Mouse (Mus musculus): ENCODE results near the gene Ptgr1. TPM values are rescaled to one million over a fixed set of nuclear protein-coding genes. Genes with fewer than 3 reads are reported as not detected.

Gene Ptgr1
- polyA plus RNA-seq, 1 experiment from 2014 or later: 105 TPM

DNA sequence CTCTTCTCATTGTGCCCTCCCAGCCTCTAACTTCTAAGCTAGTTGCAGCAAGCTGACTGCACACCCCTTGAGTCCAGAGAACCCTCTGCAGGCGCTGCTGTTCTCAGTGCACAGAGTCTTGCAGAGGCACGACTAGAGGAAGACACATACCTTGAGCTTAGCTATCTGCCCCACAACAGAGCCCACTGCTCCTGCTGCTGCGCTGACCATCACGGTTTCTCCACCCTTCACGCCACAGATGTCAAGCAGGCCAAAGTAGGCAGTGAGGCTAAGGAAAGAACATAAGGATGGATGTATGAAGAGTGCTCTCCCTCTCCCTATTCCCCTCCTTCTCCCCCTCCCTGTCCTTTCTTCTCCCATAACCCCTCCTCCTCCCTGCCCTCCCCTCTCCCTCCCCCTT is 11.2 kb downstream of the Ptgr1 start:
- H3K4me2 ChIP-seq (ENCODE audit: low read depth, low read length): no peak overlapping the region
- no peaks in the 10 kb centered on the region for H3K4me1 ChIP-seq (ENCODE audit: control insufficient read depth, insufficient read depth, low read length)
- WGBS: 80% methylated on average over 5 of the region's 5 CpGs

DNA sequence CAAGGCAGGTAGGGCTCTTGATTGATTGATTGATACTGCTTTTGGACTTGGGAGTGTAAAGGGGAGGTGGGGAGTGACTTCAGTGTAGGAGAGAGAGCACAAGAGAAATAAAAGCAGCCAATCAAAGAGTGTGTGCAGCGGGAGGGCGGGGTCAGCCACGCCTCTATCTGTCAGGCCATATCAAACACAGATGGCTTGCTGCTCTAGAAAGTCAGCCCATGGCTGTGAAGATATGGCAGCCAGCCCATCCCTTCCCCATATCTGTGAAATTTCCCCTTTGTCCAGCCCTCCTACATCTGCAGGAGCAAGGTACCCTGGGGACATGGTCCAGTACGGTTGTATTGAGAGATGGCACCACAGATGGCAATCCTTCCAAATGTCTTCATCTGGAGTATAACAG is 16.2 kb downstream of the Ptgr1 start:
- H3K4me3 ChIP-seq (replicated peaks; ENCODE audit: low read length): no peak overlapping the region
- no peaks in the 10 kb centered on the region for H3K4me1 ChIP-seq (ENCODE audit: control insufficient read depth, insufficient read depth, low read length)
- ATAC-seq (ENCODE audit: insufficient read depth, low FRiP score): peak; percentile 37; the same call in 1 of the 2 replicates
- no peak overlapping the region for H3K9ac ChIP-seq (ENCODE audit: low read length)
- H3K27me3 ChIP-seq (ENCODE audit: control insufficient read depth, insufficient read depth, low read length): no peaks in the 10 kb centered on the region
- 85% methylated on average over 4 of the region's 4 CpGs for WGBS
- no peaks in the 10 kb centered on the region for H3K9me3 ChIP-seq (replicated peaks; ENCODE audit: control insufficient read depth, low read length)
- H3K36me3 ChIP-seq (ENCODE audit: control insufficient read depth, insufficient read depth, low read length): peaks cover 21% of the 10 kb centered on the region; the same call in 1 of the 2 replicates
- H3K4me2 ChIP-seq (ENCODE audit: low read depth, low read length): no peak overlapping the region
- H3K27ac ChIP-seq (ENCODE audit: low read length): no peak overlapping the region

More for the DNA sequence above, 11.2 kb downstream of the Ptgr1 start:
- Histone ChIP-seq H3K27me3 (ENCODE audit: control insufficient read depth, insufficient read depth, low read length) (no peaks in the 10 kb centered on the region), H3K27ac (ENCODE audit: low read length) (no peak overlapping the region), H3K9me3 (replicated peaks; ENCODE audit: control insufficient read depth, low read length) (no peaks in the 10 kb centered on the region), H3K36me3 (ENCODE audit: control insufficient read depth, insufficient read depth, low read length) (peaks cover 23% of the 10 kb centered on the region; the same call in 1 of the 2 replicates), H3K9ac (ENCODE audit: low read length) (no peak overlapping the region), H3K4me3 (replicated peaks; ENCODE audit: low read length) (no peak overlapping the region)
- no peak for ATAC-seq (ENCODE audit: insufficient read depth, low FRiP score)

DNA sequence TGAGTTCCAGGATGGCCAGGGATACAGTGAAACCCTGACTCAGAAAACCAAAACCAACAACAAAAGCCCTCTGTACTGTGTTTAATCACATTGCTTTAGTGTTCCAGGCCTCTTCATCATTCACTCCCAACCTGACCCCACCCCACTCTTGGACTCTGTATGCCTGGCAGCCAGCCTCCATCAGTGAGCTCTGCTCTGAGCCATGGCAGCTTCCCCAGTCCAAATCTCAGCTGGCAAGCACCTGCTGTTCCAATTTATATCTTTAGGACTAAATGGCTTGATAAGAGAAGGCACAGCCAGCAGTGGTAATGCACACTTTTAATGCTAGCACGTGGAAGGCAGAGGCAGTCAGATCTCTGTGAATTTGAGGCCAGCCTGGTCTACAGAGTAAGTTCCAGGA is 21.8 kb downstream of the Ptgr1 start:
- Histone ChIP-seq H3K4me1 (ENCODE audit: control insufficient read depth, insufficient read depth, low read length) (no peaks in the 10 kb centered on the region), H3K4me3 (replicated peaks; ENCODE audit: low read length) (no peak overlapping the region), H3K9ac (ENCODE audit: low read length) (no peak overlapping the region), H3K4me2 (ENCODE audit: low read depth, low read length) (no peak overlapping the region), H3K9me3 (replicated peaks; ENCODE audit: control insufficient read depth, low read length) (no peaks in the 10 kb centered on the region), H3K36me3 (ENCODE audit: control insufficient read depth, insufficient read depth, low read length) (no peaks in the 10 kb centered on the region), H3K27ac (ENCODE audit: low read length) (no peak overlapping the region), H3K27me3 (ENCODE audit: control insufficient read depth, insufficient read depth, low read length) (no peaks in the 10 kb centered on the region)
- ATAC-seq (ENCODE audit: insufficient read depth, low FRiP score): no peak
- 84% methylated on average over 1 of the region's 1 CpGs for WGBS

DNA sequence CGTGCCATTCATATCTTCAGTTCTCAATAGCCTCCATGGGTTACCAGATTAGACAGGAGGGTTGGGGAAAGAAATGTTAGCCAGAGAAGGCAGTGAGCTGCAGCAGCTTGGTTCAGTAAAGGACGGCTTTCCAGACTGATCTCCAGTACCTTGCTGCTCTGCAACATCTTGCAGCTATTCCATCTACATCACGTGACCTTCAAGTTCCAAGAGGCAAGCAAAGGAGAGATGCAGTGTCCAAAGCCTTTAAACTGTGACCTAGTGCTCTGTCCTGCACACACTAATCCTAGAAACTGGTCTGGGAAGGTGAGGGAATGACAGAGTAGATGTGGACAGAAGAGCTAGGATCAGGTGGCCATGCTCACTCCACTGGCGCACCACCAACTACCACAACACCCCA is 23.6 kb downstream of the Ptgr1 start:
- ATAC-seq (ENCODE audit: insufficient read depth, low FRiP score): no peak
- H3K4me1 ChIP-seq (ENCODE audit: control insufficient read depth, insufficient read depth, low read length): no peaks in the 10 kb centered on the region
- H3K4me2 ChIP-seq (ENCODE audit: low read depth, low read length): no peak overlapping the region
- no peaks in the 10 kb centered on the region for H3K9me3 ChIP-seq (replicated peaks; ENCODE audit: control insufficient read depth, low read length)
- H3K9ac ChIP-seq (ENCODE audit: low read length): no peak overlapping the region
- no peaks in the 10 kb centered on the region for H3K36me3 ChIP-seq (ENCODE audit: control insufficient read depth, insufficient read depth, low read length)
- H3K27ac ChIP-seq (ENCODE audit: low read length): no peak overlapping the region
- 88% methylated on average over 4 of the region's 4 CpGs for WGBS
- no peaks in the 10 kb centered on the region for H3K27me3 ChIP-seq (ENCODE audit: control insufficient read depth, insufficient read depth, low read length)
- H3K4me3 ChIP-seq (replicated peaks; ENCODE audit: low read length): no peak overlapping the region

DNA sequence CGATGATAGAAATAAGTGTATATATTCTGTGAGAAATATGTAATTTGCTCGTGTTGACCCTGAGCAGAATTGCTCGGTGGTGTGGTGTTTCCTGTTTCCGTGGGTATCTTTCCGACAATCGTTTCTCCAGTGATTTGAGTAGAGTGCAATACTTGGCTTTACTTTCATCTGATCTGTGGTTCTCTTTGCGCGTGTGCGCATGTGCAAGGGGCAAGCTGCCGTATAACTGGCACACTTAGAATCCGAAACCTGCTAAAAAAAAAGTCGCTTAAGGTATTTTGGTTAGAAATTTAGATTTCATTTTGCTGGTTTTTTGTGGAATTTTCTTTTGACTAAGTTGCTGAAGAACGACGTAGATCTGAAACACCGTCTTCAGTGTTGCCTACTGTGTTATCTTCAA is 25.2 kb downstream of the Ptgr1 start:
- H3K27ac ChIP-seq (ENCODE audit: low read length): no peak overlapping the region
- H3K4me3 ChIP-seq (replicated peaks; ENCODE audit: low read length): no peak overlapping the region
- H3K4me2 ChIP-seq (ENCODE audit: low read depth, low read length): no peak overlapping the region
- whole genome bisulfite sequencing: 91% methylated on average over 15 of the region's 15 CpGs
- H3K9me3 ChIP-seq (replicated peaks; ENCODE audit: control insufficient read depth, low read length): no peaks in the 10 kb centered on the region
- no peak for ATAC-seq (ENCODE audit: insufficient read depth, low FRiP score)
- no peaks in the 10 kb centered on the region for H3K27me3 ChIP-seq (ENCODE audit: control insufficient read depth, insufficient read depth, low read length)
- H3K9ac ChIP-seq (ENCODE audit: low read length): no peak overlapping the region
- H3K4me1 ChIP-seq (ENCODE audit: control insufficient read depth, insufficient read depth, low read length): no peaks in the 10 kb centered on the region
- no peaks in the 10 kb centered on the region for H3K36me3 ChIP-seq (ENCODE audit: control insufficient read depth, insufficient read depth, low read length)

DNA sequence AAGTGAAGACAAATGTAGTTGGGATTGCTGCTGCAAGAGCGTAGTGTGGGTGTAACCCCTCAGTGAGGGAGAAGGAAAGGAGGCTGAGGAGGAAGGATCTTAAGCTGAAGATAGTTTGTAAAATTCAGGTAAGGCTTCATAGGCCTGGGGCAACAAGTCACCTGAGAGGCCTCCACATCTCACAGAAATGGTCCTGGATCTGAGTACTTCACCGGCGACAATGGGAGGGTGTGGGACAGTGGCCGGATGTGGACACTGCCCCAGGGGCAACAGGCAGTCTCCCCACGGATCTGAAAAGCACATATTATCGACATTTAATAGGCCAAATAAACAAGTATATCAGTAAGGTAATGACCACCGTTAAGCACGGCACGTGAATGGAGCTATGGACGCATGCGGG is 34.3 kb downstream of the Ptgr1 start:
- H3K27me3 ChIP-seq (ENCODE audit: control insufficient read depth, insufficient read depth, low read length): no peaks in the 10 kb centered on the region
- H3K27ac ChIP-seq (ENCODE audit: low read length): no peak overlapping the region
- 89% methylated on average over 11 of the region's 11 CpGs for WGBS
- no peak overlapping the region for H3K9ac ChIP-seq (ENCODE audit: low read length)
- no peak overlapping the region for H3K4me3 ChIP-seq (replicated peaks; ENCODE audit: low read length)
- no peak for ATAC-seq (ENCODE audit: insufficient read depth, low FRiP score)
- no peaks in the 10 kb centered on the region for H3K36me3 ChIP-seq (ENCODE audit: control insufficient read depth, insufficient read depth, low read length)
- H3K4me2 ChIP-seq (ENCODE audit: low read depth, low read length): no peak overlapping the region
- H3K9me3 ChIP-seq (replicated peaks; ENCODE audit: control insufficient read depth, low read length): no peaks in the 10 kb centered on the region
- no peaks in the 10 kb centered on the region for H3K4me1 ChIP-seq (ENCODE audit: control insufficient read depth, insufficient read depth, low read length)

DNA sequence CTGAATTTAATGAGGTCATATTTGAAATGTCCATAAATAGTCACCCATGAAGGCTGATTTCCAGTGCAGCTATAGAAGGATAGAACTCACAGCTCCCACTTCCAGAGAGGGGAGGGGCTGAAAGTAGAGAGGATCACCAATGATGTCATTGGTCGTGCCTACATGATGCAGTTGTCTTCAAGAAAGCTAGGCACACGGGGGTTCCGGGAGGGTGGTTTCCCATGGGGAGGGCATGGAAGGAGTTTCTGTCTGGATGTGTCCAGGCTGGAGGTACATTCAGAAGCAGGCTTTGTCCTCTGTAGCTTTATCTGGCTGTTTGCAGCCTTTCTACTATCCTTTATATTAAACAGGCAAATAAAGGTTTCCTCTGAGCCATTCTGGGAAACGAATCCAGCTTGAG is 38.5 kb downstream of the Ptgr1 start:
- no peak overlapping the region for H3K27ac ChIP-seq (ENCODE audit: low read length)
- H3K9me3 ChIP-seq (replicated peaks; ENCODE audit: control insufficient read depth, low read length): no peaks in the 10 kb centered on the region
- WGBS: 79% methylated on average over 4 of the region's 4 CpGs
- H3K27me3 ChIP-seq (ENCODE audit: control insufficient read depth, insufficient read depth, low read length): no peaks in the 10 kb centered on the region
- H3K4me2 ChIP-seq (ENCODE audit: low read depth, low read length): no peak overlapping the region
- H3K36me3 ChIP-seq (ENCODE audit: control insufficient read depth, insufficient read depth, low read length): no peaks in the 10 kb centered on the region
- ATAC-seq (ENCODE audit: insufficient read depth, low FRiP score): no peak
- H3K9ac ChIP-seq (ENCODE audit: low read length): no peak overlapping the region
- no peak overlapping the region for H3K4me3 ChIP-seq (replicated peaks; ENCODE audit: low read length)
- H3K4me1 ChIP-seq (ENCODE audit: control insufficient read depth, insufficient read depth, low read length): no peaks in the 10 kb centered on the region; the same call in 1 of the 2 replicates

DNA sequence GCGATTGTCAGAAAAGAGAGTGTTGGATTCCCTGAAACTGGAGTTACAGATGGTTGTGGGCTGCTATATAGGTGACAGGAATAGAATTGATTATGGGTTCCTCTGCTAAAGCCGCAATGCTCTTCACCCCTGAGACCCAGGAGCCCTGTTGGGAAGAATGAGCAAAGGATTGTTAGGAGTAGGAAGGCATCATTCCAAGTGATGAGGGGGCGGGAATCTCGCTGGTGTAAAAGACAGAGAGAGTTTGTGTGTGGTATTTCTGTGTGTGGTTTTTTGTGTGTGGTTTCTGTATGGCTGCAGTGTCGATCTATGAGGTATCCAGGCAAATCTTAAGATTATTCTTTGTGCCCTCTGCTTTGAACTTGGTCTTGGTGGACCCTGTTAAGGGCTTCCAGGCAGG is 42.2 kb downstream of the Ptgr1 start:
- no peaks in the 10 kb centered on the region for H3K9me3 ChIP-seq (replicated peaks; ENCODE audit: control insufficient read depth, low read length)
- H3K36me3 ChIP-seq (ENCODE audit: control insufficient read depth, insufficient read depth, low read length): no peaks in the 10 kb centered on the region
- no peak overlapping the region for H3K9ac ChIP-seq (ENCODE audit: low read length)
- WGBS: 64% methylated on average over 5 of the region's 5 CpGs
- H3K27ac ChIP-seq (ENCODE audit: low read length): no peak overlapping the region
- H3K4me2 ChIP-seq (ENCODE audit: low read depth, low read length): no peak overlapping the region
- H3K4me1 ChIP-seq (ENCODE audit: control insufficient read depth, insufficient read depth, low read length): no peaks in the 10 kb centered on the region; the same call in 1 of the 2 replicates
- H3K27me3 ChIP-seq (ENCODE audit: control insufficient read depth, insufficient read depth, low read length): no peaks in the 10 kb centered on the region
- no peak overlapping the region for H3K4me3 ChIP-seq (replicated peaks; ENCODE audit: low read length)
- ATAC-seq (ENCODE audit: insufficient read depth, low FRiP score): no peak

DNA sequence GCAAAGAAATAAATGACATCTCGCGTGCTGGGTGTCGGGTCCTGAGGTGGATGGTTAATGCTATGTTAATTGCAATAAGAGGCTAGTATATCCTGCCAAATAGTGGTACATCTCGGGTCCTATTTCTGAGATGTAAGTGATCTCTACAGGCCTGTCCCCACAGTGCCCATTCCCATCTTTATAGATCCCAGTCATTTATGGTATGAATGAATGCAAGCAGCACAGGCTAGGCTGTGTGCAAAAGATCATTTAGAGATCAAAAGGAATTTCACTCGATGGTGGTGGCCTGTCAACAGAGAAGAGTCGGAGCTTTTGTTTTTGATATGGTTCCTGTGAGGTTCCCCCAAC is 42.7 kb downstream of the Ptgr1 start:
- Histone ChIP-seq H3K9ac (ENCODE audit: low read length) (peak overlapping the region; percentile 77), H3K27me3 (ENCODE audit: control insufficient read depth, insufficient read depth, low read length) (no peaks in the 10 kb centered on the region), H3K4me2 (ENCODE audit: low read depth, low read length) (peak overlapping the region; percentile 88), H3K4me1 (ENCODE audit: control insufficient read depth, insufficient read depth, low read length) (no peaks in the 10 kb centered on the region; the same call in 1 of the 2 replicates), H3K9me3 (replicated peaks; ENCODE audit: control insufficient read depth, low read length) (no peaks in the 10 kb centered on the region), H3K4me3 (replicated peaks; ENCODE audit: low read length) (peak overlapping the region; percentile 77), H3K27ac (ENCODE audit: low read length) (no peak overlapping the region), H3K36me3 (ENCODE audit: control insufficient read depth, insufficient read depth, low read length) (no peaks in the 10 kb centered on the region)
- no peak for ATAC-seq (ENCODE audit: insufficient read depth, low FRiP score)
- 14% methylated on average over 6 of the region's 6 CpGs for WGBS

All from stomach, embryonic 16.5 days (tissue).